Mouse (Mus musculus) cerebellum, adult 2 months (tissue): Measurements from ENCODE around the gene Setd5.

Source experiments
- CTCF ChIP-seq: fragments of 200-500 bp; IDR thresholded peaks from 2 replicates; pipeline ENCODE4 v1.5.1; 2011; ENCODE audit warnings: low read depth, mild to moderate bottlenecking, control low read depth, low read length, moderate library complexity, borderline replicate concordance; ENCODE audit not compliant: insufficient read depth
- POLR2A ChIP-seq: fragments of 200-500 bp; IDR thresholded peaks from 2 replicates; pipeline ENCODE4 v1.6.1; 2011; ENCODE audit warnings: low read length, control low read depth, borderline replicate concordance; ENCODE audit not compliant: insufficient read depth

DNA sequence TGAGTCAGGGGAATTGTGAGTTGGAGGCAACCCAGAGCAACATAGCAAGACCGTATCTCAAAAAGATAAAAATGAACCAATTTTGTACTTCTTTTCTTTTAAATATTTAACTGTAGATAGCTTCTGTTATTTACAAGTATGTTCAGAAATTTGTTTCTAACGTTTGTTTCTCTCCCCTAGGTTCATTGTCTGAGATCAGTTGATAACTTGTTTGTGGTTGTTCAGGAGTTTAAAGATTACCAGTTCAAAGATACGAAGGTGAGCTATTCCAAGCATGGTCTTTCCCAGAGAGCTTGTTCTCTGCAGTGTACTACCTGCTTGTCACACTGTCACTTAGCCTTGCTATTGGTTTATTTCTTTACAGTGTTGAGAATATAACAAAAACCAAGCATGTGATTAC, 28.0 kb upstream of the Setd5 start:
- TF ChIP-seq CTCF (no peak), POLR2A (no peak)
